Mouse (Mus musculus): ENCODE results near the gene Ttc27.

Gene Ttc27

DNA sequence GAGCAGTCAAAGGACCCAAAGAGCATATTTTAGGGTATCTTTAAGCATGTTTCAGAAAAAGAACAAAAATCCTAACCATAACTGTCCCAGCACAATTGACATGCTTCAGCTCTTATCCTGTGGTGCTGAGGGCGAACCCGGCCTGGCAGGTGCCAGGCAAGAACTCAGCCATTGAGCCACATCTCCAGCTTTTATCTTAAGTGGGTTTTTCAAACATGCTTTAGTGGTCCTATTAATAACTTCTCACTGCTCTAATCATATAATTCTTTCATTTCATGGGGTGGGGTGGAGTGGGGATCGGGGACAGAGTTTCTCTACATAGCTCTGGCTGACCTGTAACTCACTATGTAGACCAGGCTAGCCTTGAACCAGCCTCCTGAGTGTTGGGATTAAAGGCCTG lies 125.1 kb downstream of the Ttc27 start:
- no peak for DNase-seq

DNA sequence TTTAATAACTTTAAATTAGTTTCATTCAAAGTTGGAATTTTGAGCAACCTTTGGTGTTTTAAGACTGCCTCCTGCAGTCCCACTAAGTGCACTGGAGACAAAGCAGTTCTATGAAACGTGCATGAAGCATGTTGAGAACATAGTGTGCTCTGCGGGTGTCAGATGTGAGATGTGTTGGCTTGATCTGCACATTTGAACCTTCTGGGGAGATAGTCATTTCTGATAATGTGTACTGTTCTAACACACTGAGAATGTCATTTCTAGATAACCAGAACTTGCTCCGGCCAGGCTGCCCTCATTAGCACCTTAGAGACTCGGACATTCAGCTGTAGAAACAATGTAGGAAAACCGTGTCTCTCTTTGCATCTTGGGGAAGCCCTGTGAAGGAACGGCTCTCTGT lies 126.0 kb downstream of the Ttc27 start:
- DNase-seq: no peak

DNA sequence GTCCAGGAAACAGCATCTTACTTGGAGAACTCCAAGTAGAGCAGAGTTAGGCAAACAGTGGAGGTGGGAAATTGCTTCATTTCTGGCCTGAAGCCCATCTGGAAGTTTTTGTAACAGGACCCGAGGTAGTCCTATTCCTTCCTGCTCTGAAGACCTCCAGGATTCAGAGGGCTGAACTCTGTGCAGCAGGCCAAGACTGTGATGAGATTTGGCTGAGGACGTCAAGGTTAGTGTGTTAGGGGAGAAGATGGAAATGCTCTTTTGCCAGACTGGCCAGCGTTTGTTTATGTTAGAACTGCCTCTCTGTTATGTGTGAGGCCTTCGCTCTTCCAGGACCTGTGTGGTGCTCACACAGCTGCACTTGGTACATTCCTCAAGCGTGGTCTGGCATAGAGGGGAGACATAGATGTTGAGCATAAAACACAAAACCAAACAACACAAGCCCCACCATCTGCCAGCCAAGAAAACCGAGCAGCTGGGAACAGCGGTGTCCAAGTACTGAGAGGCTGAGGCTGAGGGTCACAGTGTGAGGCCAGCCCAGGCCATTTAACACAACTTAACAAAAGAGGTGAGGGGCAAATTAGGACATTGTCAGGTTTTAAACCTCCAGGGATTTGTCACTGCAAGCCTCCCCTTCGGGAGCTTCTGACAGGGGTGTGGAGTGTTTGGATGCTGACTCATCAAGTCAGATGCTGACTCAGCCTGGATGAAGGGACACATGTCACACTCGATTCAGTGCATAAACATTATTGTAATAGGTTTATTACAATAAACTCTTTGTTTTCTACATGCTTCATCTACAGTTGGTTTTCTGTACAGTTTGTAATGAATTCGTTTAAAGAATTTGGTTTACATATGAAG lies 128.7 kb downstream of the Ttc27 start:
- DNase-seq: no peak

DNA sequence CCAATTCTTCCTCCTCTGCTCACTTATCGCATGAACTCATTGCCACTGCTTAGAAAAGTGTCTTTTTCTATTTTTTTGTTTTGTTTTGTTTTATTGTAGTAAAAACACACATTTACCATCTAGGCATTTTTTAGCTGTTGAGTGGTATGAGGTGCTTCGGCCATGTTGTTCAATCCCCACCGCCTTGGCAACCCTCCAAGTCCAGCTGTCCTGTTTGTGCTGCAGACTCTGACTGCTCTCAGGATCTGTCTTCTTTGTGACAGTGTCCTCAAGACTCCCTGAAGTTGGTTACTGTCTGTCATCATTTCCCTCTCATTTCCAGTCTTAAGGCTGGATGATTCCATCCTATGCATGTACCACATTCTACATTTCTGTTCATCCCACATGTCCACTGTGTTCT lies 132.7 kb downstream of the Ttc27 start:
- no peak for DNase-seq

DNA sequence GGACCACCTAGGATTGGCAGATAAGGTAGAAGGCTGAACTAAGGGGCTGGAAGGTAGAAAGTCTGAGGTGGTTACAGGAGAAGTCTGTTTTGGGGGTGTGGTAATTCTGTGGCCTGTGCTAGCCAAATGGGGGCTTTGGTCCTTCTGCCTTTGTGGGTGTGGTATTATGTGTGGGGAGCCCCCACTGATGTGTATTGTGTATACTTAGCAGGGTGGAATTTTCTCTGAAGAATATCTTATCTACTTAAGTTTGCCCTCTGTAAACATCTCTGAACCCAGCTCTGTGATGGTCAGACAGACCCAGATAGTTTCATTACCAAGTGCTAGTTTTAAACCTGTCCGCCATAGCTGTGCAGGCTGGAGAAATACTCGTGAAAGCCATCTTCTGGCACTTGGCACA lies 141.8 kb downstream of the Ttc27 start:
- no peak for DNase-seq

DNA sequence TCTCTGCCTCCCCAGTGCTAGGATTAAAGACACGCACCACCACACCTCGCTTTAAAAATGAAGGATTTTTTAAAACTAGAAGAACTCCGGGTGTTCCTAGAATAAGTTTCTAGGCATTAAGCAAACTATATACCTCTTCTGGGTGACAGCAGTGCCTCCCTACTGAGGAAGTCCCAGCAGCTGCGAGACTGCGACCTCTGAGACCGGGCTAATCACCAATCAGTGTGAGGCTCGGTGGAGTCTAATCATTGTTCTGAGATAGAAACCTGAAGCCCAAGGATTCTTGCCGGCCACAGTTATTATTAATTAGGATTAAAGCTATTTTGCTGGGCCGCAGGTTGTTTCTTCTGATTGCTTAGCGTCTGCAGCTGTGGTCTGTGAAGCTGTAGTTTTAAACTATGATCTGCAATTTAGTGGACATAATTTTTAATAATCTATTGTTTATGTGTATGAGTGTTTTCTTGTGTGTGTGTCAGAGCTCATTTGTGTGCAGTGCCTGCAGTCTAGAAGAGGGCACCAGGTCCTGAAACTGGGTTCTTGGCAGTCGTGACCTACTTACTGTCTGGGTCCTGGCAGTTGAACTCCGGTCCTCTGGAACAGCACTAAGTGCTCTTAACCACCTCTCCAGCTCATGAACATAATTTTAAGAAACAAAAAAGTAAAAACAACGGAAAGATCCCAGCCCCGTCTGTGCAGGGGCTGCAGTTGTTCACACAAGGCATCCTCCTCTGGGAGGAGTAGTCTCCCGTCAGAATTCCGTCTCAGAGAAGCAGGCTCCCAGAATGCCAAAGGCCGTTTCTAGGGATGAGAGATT lies 142.9 kb downstream of the Ttc27 start:
- no peak for DNase-seq

DNA sequence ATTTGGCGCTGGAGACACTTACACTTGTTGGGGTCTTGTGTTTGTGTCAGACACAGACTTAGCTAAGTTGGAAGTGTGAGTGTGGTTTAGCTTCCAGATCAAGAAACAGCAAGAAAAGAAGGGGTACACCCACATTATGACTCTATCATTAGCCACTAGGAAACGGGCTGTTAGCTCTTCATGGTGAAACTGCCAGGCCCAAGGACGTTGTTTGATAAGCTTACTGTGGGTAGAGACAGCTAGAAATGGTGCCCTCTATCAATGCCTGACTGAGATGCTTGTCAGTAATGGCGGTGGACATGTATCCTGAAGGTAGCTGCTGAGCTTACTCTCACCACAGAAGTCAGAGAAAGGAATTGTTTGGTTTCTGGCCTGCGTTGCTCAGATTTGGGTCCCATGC lies 146.3 kb downstream of the Ttc27 start:
- no peak for DNase-seq

DNA sequence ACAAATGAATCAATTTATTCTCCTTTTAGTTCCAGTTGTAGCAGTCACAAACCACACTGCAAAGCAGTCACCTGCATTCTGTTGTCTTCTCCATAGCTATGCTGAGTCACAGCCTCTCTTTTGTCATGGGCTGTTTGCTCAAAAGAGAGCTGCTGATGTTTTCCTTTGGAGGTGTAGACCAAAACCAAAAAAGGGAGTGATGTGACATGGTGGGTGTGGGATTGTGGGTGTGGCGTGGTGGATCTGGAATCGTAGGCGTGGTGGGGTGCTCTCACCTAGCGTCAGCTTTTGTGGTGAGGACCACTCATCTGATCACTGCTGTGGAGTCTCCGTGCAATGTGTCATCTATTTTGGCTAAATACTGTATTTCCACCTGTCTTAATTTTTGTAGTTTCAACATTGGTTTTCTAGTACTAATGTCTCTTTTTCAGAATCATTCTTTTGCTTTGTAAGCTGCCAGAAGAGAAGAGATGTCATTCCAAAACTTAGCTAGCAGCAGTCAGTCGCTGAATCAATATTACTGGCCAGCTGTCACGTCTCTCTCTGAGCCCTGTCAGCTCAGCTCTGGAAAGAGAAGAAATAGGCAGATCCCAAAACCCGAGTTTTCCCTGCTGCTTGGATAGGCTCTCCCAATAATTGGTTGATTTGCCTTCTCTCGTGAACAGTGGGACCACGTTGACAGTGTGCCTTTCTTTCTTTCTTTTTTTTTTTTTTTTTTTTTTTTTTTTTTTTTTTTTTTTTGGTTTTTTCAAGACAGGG lies 147.4 kb downstream of the Ttc27 start:
- DNase-seq: no peak

DNA sequence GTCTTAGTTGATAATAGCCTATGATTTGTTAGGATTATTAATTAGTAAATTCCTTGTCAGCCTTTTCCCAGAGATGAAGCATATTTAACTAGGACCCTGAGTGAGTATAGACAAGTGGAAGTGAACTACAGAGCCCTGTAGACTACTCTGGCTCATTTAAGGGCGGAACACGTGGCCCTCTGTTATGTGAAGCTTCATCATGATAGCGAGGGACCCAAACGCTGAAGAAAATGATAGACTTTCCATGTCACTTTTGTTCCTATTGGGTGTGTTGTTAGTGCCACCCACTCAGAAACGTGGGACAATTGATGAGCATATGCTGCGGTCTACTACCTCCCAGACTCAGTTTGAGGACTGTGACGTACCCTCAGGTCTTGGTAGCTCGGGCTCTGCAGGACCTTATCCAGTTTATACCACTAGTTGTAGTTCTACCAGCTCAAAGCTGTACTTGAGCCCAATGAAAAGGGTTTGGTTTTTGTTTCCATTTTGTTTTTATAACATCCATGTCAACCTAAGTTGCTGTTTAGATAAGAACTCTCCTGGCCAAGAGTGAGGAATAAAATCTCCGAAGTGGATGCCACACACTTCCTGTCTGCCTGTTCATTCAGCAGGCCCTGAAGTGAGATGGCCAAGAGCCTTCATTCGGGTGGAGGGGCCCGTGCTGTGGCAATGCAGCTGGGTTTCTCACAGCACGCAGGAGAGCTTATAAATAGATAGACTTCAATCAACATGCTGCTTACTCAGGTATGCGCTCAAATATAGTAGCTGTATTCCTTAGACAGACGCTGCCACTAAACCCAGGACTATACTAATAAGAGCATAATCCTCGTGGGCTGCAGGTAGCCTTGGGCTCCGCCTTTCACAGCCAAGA lies 148.4 kb downstream of the Ttc27 start:
- DNase-seq: no peak

DNA sequence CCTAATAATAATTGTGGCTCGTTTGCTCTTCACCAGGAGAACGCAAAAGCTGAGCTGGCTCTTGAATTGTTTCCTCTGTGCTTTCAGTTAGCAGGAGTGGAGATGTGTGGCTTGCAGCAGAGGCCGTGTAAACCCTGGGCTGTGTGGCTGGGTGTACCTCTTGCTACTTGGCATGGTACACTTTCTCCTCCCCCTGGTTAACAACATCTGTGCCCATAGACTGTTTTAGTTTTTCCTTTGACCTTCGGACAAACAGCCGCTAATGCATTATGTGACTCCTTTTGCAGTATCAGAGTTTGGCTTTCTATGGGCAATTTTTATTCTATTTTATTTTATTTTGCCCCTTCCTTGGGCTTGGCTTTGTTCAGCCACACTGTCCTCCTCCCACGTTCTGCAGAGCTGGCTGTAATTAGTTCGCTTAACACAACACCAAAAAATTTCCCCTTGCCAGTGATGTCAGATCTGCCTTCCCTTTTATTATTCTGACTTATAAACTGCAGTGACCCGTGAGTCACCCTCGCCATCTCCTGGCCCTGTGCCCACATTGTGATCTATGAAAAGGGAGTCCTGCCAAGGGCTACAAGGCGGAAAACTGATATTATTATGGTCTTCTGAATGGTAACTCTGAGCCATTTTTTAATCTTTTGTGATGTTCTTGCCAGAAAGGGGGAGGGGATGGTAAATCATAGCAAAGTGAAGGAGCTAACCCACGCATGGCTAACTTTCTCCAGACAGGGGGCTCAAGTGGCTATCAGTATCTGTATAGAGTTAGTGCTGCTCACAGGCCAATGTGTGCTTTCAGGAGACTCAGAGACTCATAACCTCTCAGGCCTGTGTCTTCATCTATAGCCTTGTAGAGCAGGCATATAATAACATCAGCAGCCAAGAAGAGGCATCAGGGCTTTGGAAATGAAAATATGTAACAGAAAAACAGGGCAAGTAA lies 149.3 kb downstream of the Ttc27 start:
- DNase-seq: no peak

DNA sequence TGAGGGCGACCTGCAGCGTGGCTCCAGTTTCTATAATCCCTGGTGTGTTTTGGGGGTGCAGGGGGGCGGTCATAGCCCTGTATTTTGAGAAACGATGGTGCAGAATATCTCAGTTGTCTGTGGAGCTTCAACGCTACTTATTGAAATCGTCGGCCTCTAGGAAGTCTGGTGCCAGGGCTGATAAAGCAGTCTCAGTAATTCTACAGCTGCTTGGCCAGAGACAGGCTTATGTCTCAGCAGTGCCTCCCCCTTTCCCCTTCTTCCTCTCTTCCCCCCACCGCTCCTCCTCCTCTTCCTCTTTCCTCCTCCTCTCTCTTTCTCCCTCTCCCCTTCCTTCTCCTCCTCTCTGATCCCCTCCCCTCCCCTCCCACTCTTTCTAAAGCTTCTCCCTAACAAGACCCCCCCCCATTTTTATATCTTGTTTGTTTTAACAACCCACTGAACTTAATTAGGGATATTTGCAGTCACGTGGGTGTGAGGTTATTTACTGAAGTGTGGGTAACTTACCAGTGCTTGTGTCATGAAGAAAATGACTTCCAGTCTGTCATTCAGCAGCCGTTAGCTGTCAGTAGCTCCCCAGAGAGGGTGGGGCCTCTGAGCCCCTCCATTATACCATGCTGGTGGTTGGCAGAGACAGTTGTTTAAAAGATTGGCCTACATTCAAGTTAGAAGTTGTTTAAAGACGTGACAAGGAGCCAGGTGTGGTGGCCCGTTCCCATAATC lies 150.8 kb downstream of the Ttc27 start:
- no peak for DNase-seq

DNA sequence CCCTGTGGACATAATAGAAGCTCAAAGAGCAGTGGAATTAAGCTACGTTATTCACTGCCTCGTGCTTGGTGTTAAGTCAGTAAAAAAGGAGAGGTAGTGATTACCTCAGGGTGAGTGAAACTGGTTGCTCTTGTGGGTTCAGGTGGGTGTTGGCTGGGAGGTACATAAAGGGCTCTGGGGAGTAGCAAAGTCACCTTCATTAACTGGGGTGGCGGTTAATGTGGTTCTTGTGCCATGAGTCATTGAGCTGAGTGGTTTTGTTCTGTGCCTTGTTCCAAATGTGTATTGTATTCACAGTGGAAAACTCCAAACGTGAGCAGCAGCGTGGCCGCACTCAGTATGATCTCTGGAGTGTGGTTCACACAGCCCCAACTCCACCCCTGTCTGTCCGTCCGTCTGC lies 152.0 kb downstream of the Ttc27 start:
- no peak for DNase-seq

DNA sequence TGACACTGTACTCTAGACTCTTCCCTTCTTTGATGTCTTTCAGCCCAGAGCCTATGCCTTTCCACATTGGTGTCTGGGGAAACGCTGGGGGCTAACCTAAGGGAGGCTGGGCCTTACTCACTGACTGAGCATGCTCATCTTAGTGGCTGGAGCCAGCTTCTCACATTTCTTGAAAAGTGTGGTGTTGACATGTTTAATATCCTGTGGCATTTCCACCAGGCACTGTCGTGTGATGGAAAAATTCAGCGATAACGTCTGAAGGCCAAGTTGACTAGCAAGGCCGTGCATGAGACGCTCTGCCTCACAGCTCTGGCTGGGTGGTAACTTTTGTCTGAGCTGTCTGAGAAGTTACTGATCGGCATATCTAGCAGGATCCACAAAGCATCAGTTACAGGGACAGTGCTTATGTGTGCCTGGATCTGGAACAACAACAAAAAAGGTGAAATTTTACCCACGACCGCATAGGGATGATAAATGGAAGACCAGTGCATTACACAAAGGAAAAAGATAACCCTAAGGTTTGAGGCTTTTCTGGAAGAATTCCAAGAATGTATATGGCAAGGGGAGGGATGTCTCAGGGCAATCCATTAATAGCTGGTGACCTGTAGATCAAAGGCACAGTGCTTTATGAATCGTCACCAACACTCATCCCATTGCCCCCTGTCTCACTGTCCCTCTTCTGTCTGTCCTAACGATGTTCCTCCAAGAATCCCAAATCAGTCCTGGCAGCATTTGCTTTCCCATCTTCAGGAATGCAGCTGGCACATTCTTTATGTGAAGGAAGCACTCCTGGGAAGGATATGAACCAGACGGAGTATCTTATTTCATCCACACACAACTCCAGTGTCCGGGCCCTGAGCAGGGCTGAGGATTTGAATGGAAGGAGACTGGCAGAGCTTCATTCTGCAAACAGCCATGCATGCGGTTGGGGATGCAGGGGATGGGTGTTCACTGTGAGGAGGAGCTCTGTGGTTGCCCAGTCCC lies 152.9 kb downstream of the Ttc27 start:
- no peak for DNase-seq

DNA sequence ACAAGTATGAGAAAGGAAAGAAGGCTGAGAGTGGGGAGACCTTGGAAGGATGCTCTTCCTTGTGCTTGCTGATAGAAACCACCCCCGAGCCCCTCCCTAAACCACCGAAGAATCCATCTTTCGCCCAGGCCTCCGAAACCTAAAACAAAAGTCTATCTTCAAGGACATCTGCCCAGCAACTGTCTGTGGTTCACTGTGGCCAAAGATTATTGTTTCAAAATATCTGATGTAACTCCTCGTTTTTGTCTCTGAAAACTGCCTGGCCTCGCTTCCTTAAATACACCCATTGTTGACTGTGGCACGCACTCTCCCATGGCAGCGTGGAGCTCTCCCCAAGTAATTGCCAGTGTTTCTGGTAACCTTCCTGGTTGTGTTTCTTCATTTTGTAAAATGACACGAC lies 155.0 kb downstream of the Ttc27 start:
- DNase-seq: no peak

DNA sequence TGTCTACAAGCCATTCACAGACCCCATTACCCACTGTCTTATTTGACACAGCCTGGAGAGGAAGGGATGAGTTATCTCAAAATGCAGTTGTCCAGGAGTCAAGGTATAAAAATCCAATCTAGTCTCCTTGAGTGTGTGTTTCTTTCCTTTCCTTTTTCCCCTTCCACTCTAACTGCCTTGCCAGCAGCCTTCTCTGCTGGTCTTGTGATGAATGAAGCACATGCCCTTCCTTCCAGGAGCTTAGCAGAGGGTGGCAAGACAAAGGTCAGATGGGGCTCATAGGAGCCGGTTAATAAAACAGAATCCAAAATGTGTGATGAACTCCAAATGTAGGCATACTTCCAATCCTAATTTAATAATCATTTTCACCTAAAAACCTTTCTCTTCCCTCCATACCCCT lies 156.2 kb downstream of the Ttc27 start:
- no peak for DNase-seq

DNA sequence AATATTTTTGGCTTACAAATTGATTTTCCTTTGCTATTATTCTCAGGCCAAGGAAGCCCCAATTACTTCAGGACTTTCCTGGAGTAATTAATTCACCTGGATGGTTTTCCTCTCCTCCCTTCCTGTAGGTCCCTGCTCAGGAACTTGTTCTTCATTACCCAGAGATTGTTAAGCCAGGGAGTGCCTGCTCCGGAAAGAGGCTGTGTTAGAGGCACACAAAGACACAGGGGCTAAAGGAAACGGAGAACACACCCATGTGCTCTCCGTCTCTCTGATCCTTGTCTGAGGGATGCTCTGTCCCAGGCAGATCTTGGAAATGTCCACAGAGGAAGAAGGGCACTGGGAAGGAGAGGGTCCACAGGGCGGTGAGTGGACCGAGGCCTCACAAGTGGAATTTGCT lies 158.2 kb downstream of the Ttc27 start:
- no peak for DNase-seq

DNA sequence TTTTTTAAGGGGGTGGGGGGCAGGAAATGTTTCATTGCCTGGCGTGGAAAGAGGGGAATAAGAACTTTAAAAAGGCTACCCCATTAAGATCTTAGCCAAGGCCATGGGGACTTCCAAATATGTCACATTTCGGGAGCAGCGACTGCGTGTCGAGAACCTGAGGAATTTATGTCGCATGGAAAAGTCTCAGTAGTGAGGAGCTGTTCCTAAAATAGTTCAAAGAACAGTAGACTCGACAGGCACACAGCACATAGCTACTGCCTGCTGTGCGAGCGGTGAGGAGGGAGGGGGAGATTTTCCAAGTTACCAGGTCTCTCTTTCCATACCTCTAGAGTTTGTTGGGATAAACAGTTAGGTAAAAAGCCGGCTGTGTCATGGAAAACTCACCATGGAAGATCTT lies 159.4 kb downstream of the Ttc27 start:
- DNase-seq: no peak

DNA sequence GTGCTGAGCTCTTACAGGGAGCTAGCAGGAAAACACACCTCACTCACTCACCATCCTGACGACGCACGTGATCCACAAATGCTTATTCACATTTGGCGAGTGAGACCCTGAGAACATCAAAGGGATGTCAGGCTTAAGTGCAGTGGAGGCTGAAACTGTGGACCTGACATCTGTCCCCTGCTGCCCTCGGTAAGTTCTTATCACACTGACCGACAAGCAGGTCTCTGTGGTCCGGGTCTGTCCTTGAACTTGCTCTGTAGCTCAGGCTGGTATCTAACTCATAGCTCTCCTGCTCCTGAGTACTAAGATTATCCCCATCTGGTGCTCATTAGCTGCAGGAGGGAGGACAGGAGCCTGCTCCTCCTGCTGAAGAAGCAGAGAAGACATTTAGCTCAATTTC lies 162.2 kb downstream of the Ttc27 start:
- DNase-seq: no peak

DNA sequence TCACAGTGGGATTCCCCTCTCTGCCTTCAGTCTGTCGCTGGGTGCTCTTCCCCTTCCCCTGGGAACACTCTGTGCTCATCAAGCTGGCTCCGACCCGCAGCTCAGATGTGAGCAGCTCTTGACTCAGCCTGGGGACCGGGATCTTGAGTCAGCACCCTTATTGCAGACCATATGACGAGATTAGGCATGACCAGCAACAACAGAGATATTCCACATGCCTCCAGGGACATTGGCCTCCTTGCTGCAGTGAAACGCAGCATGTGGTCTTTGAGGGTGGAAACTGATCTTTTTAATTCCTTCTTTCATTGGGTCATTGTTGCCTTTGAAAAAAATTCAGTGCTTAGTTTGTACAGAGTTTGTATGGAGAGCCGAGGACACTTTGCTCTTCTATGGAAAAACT lies 169.5 kb downstream of the Ttc27 start:
- DNase-seq: no peak

Measured in cerebellum, adult 18-20 months (tissue).